Mouse (Mus musculus): ENCODE data around the gene 6430531B16Rik.

Gene 6430531B16Rik

GRCm38 (mm10) chr7:139937138-139937537 lies 41.4 kb downstream of the 6430531B16Rik start:
- no peak for DNase-seq

- DNase-seq: no peak
Observed at GRCm38 (mm10) chr7:139936705-139937104, 41.9 kb downstream of the 6430531B16Rik start.

- DNase-seq: peak; percentile 61
Observed at GRCm38 (mm10) chr7:139930732-139931131, 47.8 kb downstream of the 6430531B16Rik start.
